Mouse (Mus musculus) kidney, embryonic 16.5 days (tissue): ENCODE measurements around the gene Gp1ba. TPM values are rescaled to one million over a fixed set of nuclear protein-coding genes. Genes with fewer than 3 reads are reported as not detected.

Experiments used
- ATAC-seq: fragments of 200-750 bp; cut with Nextera tagmentation; 2 replicates; pipeline ENCODE4 v1.8.0; 2017; ENCODE audit warnings: moderate TSS enrichment; ENCODE audit not compliant: low FRiP score, low TSS enrichment
- H3K27ac ChIP-seq: fragments of 300-500 bp; sonication (generic); 2 replicates; pipeline ENCODE4 v1.5.1; 2014; ENCODE audit warnings: low read length
- H3K27me3 ChIP-seq: fragments of 300-500 bp; sonication (generic); 2 replicates; pipeline ENCODE4 v1.6.1; 2014; ENCODE audit warnings: low read length, control low read depth, mixed read lengths; ENCODE audit not compliant: insufficient read depth
- H3K36me3 ChIP-seq: fragments of 300-500 bp; sonication (generic); 2 replicates; pipeline ENCODE4 v1.6.1; 2014; ENCODE audit warnings: low read length, control low read depth, mixed read lengths; ENCODE audit not compliant: insufficient read depth
- H3K4me1 ChIP-seq: fragments of 300-500 bp; sonication (generic); 2 replicates; pipeline ENCODE4 v1.6.1; 2014; ENCODE audit warnings: low read length, control low read depth, mixed read lengths; ENCODE audit not compliant: insufficient read depth
- H3K4me2 ChIP-seq: fragments of 300-500 bp; sonication (generic); replicated peaks from 2 replicates; pipeline ENCODE4 v1.6.1; 2014; ENCODE audit warnings: low read depth, low read length
- H3K4me3 ChIP-seq: fragments of 300-500 bp; sonication (generic); 2 replicates; pipeline ENCODE4 v1.5.1; 2014; ENCODE audit warnings: mild to moderate bottlenecking, low read length
- H3K9ac ChIP-seq: fragments of 300-500 bp; sonication (generic); replicated peaks from 2 replicates; pipeline ENCODE4 v1.6.1; 2014; ENCODE audit warnings: low read length
- H3K9me3 ChIP-seq: fragments of 300-500 bp; sonication (generic); 2 replicates; pipeline ENCODE4 v1.6.1; 2016; ENCODE audit warnings: low read length, control low read depth
- WGBS: fragments of 180-500 bp; shearing (Covaris S2); extraction: QIAGEN DNeasy Blood & Tissue Kit; methylation state at CpG from one replicate; pipeline ENCODE4 v1.1.7; 2014; 5-methylcytosine and 5-hydroxymethylcytosine counted together
- polyA plus RNA-seq: library from polyadenylated mRNA; unstranded; fragments of >200 nt; fragmentation: Nextera tagmentation; extraction: Ambion mirVana; gene quantifications from 2 replicates; pipeline ENCODE4 v1.2.1, GENCODE M21; 2015

The Gp1ba gene
- polyA plus RNA-seq, 1 experiment from 2014 or later = 0.11 TPM

DNA sequence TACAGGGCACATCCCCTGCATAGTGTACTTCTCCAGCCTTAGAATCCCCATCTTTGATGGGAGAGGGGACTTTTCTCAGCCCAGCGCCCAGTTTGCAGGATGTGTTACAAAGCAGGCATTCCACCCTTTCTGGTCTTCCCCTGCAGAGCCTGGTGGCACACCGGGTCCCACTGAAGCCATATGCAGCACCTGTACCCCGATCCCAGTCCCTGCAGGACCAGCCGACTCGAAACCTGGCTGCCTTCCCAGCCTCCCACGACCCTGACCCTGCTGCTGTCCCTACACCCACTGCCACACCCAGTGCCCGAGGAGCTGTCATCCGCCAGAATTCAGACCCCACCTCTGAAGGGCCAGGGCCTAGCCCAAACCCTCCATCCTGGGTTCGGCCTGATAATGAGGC, 31.3 kb upstream of the Gp1ba start:
- Histone ChIP-seq H3K27ac (no peak overlapping the region), H3K4me2 (no peak overlapping the region), H3K9me3 (no peaks in the 10 kb centered on the region), H3K9ac (no peak overlapping the region), H3K36me3 (peaks cover 89% of the 10 kb centered on the region), H3K4me1 (peaks cover 11% of the 10 kb centered on the region; the same call in 1 of the 2 replicates), H3K4me3 (no peak overlapping the region), H3K27me3 (no peaks in the 10 kb centered on the region)
- no peak for ATAC-seq
- WGBS = 90% methylated on average over 9 of the region's 9 CpGs

DNA sequence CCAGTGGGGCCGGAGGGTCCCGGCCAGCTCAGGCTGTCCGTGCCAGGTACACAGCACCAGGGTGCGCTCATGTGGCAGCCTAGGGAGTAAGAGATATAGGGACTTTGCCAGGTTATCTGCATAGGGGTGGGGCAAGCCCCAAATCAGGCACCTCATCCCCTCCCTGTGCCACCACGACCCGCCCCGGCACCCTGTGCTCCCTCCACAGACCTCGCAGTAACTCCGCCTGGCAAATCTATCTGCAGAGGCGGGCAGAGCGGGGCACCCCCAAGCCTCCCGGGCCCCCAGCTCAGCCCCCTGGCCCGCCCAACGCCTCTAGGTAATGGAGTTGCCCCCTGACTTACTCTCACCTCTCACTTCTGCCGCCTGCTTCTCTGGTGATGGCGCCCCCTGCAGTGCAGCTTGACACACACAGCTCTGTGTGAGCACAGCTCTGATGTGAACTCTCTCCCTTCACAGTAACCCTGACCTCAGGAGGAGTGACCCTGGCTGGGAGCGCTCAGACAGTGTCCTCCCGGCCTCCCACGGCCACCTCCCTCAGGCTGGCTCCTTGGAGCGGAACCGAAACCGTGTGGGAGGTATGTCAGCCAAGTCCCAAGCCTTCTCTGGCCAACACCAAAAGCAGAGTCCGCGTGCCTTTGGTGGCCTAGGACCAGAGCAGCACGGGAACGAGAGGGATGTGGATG, 30.4 kb upstream of the Gp1ba start:
- Histone ChIP-seq H3K27ac (peak overlapping the region; percentile 16; the same call in 1 of the 2 replicates), H3K9ac (no peak overlapping the region), H3K9me3 (no peaks in the 10 kb centered on the region), H3K4me1 (peaks cover 11% of the 10 kb centered on the region; the same call in 1 of the 2 replicates), H3K4me3 (no peak overlapping the region), H3K27me3 (no peaks in the 10 kb centered on the region), H3K4me2 (no peak overlapping the region), H3K36me3 (peaks cover 91% of the 10 kb centered on the region)
- peak; percentile 77 for ATAC-seq
- 73% methylated on average over 26 of the region's 26 CpGs for WGBS

DNA sequence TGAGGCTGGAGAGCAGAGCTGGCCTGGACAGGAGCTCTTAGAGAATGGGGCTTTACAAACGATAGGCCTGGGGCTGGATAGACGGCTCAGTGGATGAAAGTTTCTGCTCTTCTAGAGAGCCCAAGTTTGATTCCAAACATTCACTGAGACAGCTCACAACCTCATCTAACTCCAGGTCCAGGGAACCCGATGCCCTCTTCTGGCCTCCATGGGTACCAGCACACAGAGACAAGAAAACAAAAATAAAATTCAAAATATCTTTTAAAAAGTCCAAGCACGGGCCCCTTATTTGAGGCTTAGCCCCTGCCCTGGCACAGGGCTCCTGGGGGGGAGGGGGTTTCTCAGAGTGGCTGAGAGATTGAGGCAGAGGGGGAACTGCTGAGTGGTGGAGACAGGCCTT, 28.2 kb upstream of the Gp1ba start:
- H3K27ac ChIP-seq = no peak overlapping the region
- 87% methylated on average over 4 of the region's 4 CpGs for WGBS
- H3K4me2 ChIP-seq = no peak overlapping the region
- peaks cover 68% of the 10 kb centered on the region for H3K36me3 ChIP-seq
- no peak overlapping the region for H3K4me3 ChIP-seq
- H3K27me3 ChIP-seq = no peaks in the 10 kb centered on the region
- no peaks in the 10 kb centered on the region for H3K9me3 ChIP-seq
- H3K4me1 ChIP-seq = peaks cover 24% of the 10 kb centered on the region
- H3K9ac ChIP-seq = no peak overlapping the region
- ATAC-seq = no peak

DNA sequence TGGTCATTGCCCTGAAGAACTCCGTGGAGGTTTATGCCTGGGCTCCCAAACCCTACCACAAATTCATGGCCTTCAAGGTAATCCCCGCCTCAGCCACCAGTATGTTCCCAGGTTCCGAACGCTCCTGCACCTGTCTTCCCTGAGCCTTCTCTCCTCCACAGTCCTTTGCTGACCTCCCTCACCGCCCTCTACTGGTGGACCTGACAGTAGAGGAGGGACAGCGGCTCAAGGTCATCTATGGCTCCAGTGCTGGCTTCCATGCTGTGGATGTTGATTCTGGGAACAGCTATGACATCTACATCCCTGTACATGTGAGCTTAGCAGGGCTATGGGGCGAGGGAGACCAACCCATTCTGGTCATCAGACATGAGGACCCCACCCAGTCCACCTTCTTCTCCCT, 26.4 kb upstream of the Gp1ba start:
- Histone ChIP-seq H3K36me3 (peaks cover 56% of the 10 kb centered on the region), H3K27ac (no peak overlapping the region)

DNA sequence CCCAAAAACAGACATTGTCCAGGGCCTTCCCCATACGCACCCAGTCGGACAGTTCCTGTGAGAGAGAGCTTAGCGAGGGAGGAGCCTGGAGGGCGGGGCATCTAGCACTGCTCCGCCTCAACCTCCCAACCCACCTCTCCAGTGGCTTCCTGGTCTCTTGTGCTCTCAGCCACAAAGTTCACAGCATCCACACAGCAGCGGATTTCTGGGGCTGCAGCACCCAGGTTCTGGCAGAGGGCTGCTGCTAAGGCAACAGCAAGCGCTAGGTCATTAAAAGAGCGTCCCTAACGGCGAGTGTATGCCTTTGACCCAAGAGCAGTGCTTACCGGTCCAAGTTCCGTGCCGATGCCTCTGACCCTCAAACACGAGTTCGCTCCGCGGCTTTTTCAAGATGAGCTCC, 23.8 kb upstream of the Gp1ba start:
- H3K27me3 ChIP-seq = no peaks in the 10 kb centered on the region
- ATAC-seq = peak; percentile 93
- peak overlapping the region; percentile 33 for H3K9ac ChIP-seq
- peaks cover 13% of the 10 kb centered on the region for H3K4me1 ChIP-seq
- no peaks in the 10 kb centered on the region for H3K9me3 ChIP-seq
- peak overlapping the region; percentile 76 for H3K27ac ChIP-seq
- WGBS = 1% methylated on average over 17 of the region's 17 CpGs
- peak overlapping the region; percentile 43 for H3K4me3 ChIP-seq
- peak overlapping the region; percentile 77 for H3K4me2 ChIP-seq
- peaks cover 30% of the 10 kb centered on the region for H3K36me3 ChIP-seq

More for the DNA sequence above, 26.4 kb upstream of the Gp1ba start:
- H3K9me3 ChIP-seq = no peaks in the 10 kb centered on the region
- no peak overlapping the region for H3K4me2 ChIP-seq
- no peaks in the 10 kb centered on the region for H3K27me3 ChIP-seq
- peaks cover 24% of the 10 kb centered on the region for H3K4me1 ChIP-seq
- 84% methylated on average over 7 of the region's 7 CpGs for WGBS
- H3K9ac ChIP-seq = no peak overlapping the region
- no peak overlapping the region for H3K4me3 ChIP-seq
- ATAC-seq = no peak

DNA sequence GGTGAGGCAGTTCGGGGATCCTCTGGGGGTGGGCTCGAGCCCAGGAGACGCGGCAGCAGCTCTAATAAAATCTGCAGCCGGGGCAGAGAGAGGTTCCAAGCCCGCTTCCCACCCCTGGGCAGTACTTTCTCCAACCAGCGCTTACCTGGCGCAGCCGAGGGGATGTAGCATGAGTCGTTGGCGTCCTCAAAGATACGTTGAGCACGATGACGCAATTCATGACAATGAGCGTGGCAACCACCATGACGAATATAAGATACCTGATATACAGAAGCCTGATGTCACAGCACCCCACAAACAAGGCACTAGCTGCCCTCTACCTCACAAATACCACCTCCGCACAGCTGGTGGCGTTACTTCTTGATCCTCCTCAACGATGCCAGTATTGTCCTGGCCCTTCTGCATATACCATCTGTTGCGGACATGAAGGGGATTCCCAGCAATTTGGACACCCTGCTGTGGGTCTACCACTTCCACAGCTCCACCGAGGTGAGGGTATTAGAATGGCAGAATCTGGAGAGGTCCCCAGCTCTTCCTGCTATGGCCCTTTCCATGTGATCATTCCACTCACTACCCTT, 23.3 kb upstream of the Gp1ba start, which contains the start of gene 4930544D05Rik:
Gene 4930544D05Rik, plus strand, starts transcription at position 333 of the 578 bp plus-strand sequence.
- peaks cover 13% of the 10 kb centered on the region for H3K4me1 ChIP-seq
- peaks cover 25% of the 10 kb centered on the region for H3K36me3 ChIP-seq
- peak within 1 kb of the TSS; percentile 33 for H3K9ac ChIP-seq
- peak within 1 kb of the TSS; percentile 76 for H3K27ac ChIP-seq
- H3K9me3 ChIP-seq = no peaks in the 10 kb centered on the region
- peak; percentile 8; the same call in 1 of the 2 replicates for ATAC-seq
- no peaks in the 10 kb centered on the region for H3K27me3 ChIP-seq
- 18% methylated on average over 21 of the region's 21 CpGs for WGBS
- peak within 1 kb of the TSS; percentile 43 for H3K4me3 ChIP-seq
- peak within 1 kb of the TSS; percentile 77 for H3K4me2 ChIP-seq

DNA sequence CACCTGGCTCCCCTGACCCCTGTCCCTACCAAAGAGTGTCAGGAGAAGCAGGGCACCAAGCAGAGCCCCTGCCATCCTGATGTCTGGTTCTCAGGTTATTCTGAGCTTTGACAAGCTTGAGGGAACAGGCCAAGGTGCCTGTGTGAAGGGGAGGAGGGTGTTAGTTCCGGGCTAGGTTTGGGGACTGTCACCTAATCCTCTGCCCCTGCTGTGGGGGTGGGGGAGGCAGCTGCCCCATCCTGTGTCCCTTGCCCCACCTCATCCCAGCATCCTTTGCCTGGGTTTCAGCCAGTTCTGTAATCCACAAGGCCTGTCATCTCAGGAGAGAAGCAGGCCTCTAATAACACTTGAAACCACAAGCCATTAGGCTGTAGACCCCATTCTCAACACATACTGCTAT, 19.8 kb upstream of the Gp1ba start, which contains the start of gene Chrne:
Gene Chrne, minus strand, starts transcription at position 116 of the 400 bp plus-strand sequence.
- Histone ChIP-seq H3K36me3 (no peaks in the 10 kb centered on the region), H3K27ac (no peak within 1 kb of the TSS), H3K9ac (no peak within 1 kb of the TSS), H3K9me3 (no peaks in the 10 kb centered on the region), H3K4me2 (no peak within 1 kb of the TSS), H3K27me3 (no peaks in the 10 kb centered on the region), H3K4me3 (no peak within 1 kb of the TSS), H3K4me1 (peaks cover 20% of the 10 kb centered on the region)
- 23% methylated on average over 1 of the region's 1 CpGs for WGBS
- ATAC-seq = no peak

DNA sequence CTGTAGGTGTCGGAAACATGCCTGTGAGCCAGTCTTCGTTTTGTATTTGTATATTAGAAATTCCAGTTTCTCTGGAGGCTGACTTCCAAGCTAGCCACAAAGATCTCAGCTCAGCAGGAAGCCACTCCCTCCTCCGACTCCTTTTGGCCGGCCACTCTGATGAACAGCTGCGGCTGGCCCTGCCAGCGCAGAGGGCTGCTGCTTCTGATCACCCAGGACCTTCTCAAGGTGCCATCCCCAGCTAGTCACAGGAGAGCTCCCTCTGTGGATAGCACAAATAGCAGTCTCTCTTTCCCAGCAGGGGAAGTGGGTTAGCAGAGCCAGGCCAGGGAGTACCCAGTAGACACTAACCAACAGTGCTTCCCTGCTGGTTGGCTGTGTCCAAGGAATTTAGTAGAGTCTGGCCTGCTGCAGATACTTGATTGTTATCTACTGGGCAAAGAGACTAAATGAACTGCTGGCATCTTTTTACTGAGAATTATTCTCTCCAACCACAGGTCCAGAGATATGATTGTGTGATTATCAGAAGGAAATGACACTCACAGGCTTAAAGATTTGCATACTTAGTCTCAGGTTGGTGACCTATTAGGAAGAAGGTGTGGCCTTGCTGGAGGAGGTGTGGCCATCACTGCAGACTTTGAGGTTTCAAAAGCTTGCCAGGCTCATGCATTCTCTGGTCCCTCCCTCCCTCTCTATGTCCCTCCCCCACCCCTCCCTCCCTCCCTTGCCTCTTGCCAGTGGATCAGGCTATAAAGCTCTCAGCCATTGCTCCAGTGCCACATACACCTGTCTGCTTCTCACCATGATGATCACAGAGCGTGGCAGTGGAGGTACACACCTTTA, 16.7 kb upstream of the Gp1ba start:
- Histone ChIP-seq H3K9ac (no peak overlapping the region), H3K36me3 (no peaks in the 10 kb centered on the region), H3K4me2 (no peak overlapping the region), H3K27ac (no peak overlapping the region), H3K4me1 (peaks cover 7% of the 10 kb centered on the region; the same call in 1 of the 2 replicates), H3K4me3 (no peak overlapping the region), H3K27me3 (no peaks in the 10 kb centered on the region), H3K9me3 (no peaks in the 10 kb centered on the region)
- WGBS = 39% methylated on average over 7 of the region's 7 CpGs
- ATAC-seq = no peak

DNA sequence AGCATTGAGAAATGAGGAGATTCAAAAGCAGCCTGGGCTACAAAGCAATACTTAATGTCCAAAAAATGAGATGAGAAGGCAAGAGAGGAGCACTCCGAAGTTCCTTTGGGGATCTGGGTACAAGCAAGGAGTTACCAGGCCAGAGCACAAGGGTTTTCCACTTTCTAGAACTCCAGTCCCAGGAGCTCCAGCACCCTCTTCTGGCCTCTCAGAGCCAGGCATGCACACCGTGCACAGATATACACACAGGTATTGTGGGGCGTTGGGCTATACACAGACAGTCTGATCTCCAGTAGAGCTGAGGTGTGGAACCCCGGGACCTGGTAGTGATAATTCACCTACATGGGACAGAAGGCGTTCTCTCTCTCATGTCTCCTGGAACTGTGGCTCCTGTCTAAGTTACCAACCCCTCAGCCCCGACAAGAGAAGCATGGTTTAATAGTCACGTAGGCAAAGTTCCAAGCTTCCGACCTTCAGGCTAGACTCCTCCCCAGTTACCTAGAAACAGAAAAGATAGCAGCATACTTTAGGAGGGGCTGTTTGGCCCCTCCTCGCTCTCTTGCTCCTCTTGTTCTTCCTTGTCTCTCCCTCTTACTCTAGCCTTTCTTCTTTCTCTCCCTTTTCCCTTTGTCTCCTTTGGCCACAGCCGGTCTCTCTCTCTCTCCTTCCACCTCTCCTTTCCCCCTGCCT, 15.7 kb upstream of the Gp1ba start:
- no peaks in the 10 kb centered on the region for H3K27me3 ChIP-seq
- no peak overlapping the region for H3K4me3 ChIP-seq
- no peaks in the 10 kb centered on the region for H3K9me3 ChIP-seq
- H3K27ac ChIP-seq = no peak overlapping the region
- 86% methylated on average over 10 of the region's 10 CpGs for WGBS
- ATAC-seq = no peak
- H3K9ac ChIP-seq = no peak overlapping the region
- H3K4me2 ChIP-seq = no peak overlapping the region
- H3K4me1 ChIP-seq = peaks cover 7% of the 10 kb centered on the region; the same call in 1 of the 2 replicates
- H3K36me3 ChIP-seq = no peaks in the 10 kb centered on the region
